Mouse (Mus musculus): ENCODE results near the gene Mmrn1.

The Mmrn1 gene

GRCm38 (mm10) chr6:60924676-60925075, at the start of gene Mmrn1:
Gene Mmrn1, plus strand, starts transcription at chr6:60924976.
- in situ Hi-C loops (cut with MboI; ENCODE audit: low pct_unique_long_range_greater_than_20kb in 1 of 2, low sequenced_read_pairs in 2 of 2, unreplicated experiment in 1 of 2) = loop anchor here in 1 of 2 experiments (25.0 kb wide), 2 partner anchors 237 to 362 kb away; no protein-coding TSS in a partner anchor

- in situ Hi-C loops (cut with MboI; ENCODE audit: low pct_unique_long_range_greater_than_20kb in 1 of 2, low sequenced_read_pairs in 2 of 2, unreplicated experiment in 1 of 2) = no loop called here
These were observed 44.4 kb upstream of the Mmrn1 start for GRCm38 (mm10) chr6:60880362-60880761.

GRCm38 (mm10) chr6:60881534-60881933, 43.2 kb upstream of the Mmrn1 start:
- in situ Hi-C loops (cut with MboI; ENCODE audit: low pct_unique_long_range_greater_than_20kb in 1 of 2, low sequenced_read_pairs in 2 of 2, unreplicated experiment in 1 of 2) = no loop called here

GRCm38 (mm10) chr6:60907272-60907671, 17.5 kb upstream of the Mmrn1 start:
- in situ Hi-C loops (cut with MboI; ENCODE audit: low pct_unique_long_range_greater_than_20kb in 1 of 2, low sequenced_read_pairs in 2 of 2, unreplicated experiment in 1 of 2) = no loop called here

GRCm38 (mm10) chr6:60931364-60931763, 6.6 kb downstream of the Mmrn1 start:
- in situ Hi-C loops (cut with MboI; ENCODE audit: low pct_unique_long_range_greater_than_20kb in 1 of 2, low sequenced_read_pairs in 2 of 2, unreplicated experiment in 1 of 2) = loop anchor here in 1 of 2 experiments (25.0 kb wide), 2 partner anchors 244 to 369 kb away; no protein-coding TSS in a partner anchor

GRCm38 (mm10) chr6:60934835-60935234, 10.1 kb downstream of the Mmrn1 start:
- in situ Hi-C loops (cut with MboI; ENCODE audit: low pct_unique_long_range_greater_than_20kb in 1 of 2, low sequenced_read_pairs in 2 of 2, unreplicated experiment in 1 of 2) = loop anchor here in 1 of 2 experiments (25.0 kb wide), 2 partner anchors 248 to 373 kb away; no protein-coding TSS in a partner anchor

- in situ Hi-C loops (cut with MboI; ENCODE audit: low pct_unique_long_range_greater_than_20kb in 1 of 2, low sequenced_read_pairs in 2 of 2, unreplicated experiment in 1 of 2) = loop anchor here in 1 of 2 experiments (25.0 kb wide), 2 partner anchors 248 to 373 kb away; no protein-coding TSS in a partner anchor
These were observed 10.8 kb downstream of the Mmrn1 start for GRCm38 (mm10) chr6:60935448-60936130.

GRCm38 (mm10) chr6:60944178-60944577, 19.4 kb downstream of the Mmrn1 start:
- in situ Hi-C loops (cut with MboI; ENCODE audit: low pct_unique_long_range_greater_than_20kb in 1 of 2, low sequenced_read_pairs in 2 of 2, unreplicated experiment in 1 of 2) = loop anchor here in 1 of 2 experiments (25.0 kb wide), 2 partner anchors 257 to 382 kb away; no protein-coding TSS in a partner anchor

GRCm38 (mm10) chr6:60944621-60945020, 19.8 kb downstream of the Mmrn1 start:
- in situ Hi-C loops (cut with MboI; ENCODE audit: low pct_unique_long_range_greater_than_20kb in 1 of 2, low sequenced_read_pairs in 2 of 2, unreplicated experiment in 1 of 2) = loop anchor here in 1 of 2 experiments (25.0 kb wide), 2 partner anchors 257 to 382 kb away; no protein-coding TSS in a partner anchor

GRCm38 (mm10) chr6:60950415-60950814, 25.6 kb downstream of the Mmrn1 start:
- in situ Hi-C loops (cut with MboI; ENCODE audit: low pct_unique_long_range_greater_than_20kb in 1 of 2, low sequenced_read_pairs in 2 of 2, unreplicated experiment in 1 of 2) = no loop called here

GRCm38 (mm10) chr6:60961285-60961684, 36.5 kb downstream of the Mmrn1 start:
- in situ Hi-C loops (cut with MboI; ENCODE audit: low pct_unique_long_range_greater_than_20kb in 1 of 2, low sequenced_read_pairs in 2 of 2, unreplicated experiment in 1 of 2) = no loop called here

GRCm38 (mm10) chr6:60961838-60962237, 37.1 kb downstream of the Mmrn1 start:
- in situ Hi-C loops (cut with MboI; ENCODE audit: low pct_unique_long_range_greater_than_20kb in 1 of 2, low sequenced_read_pairs in 2 of 2, unreplicated experiment in 1 of 2) = no loop called here

GRCm38 (mm10) chr6:60962668-60963067, 37.9 kb downstream of the Mmrn1 start:
- in situ Hi-C loops (cut with MboI; ENCODE audit: low pct_unique_long_range_greater_than_20kb in 1 of 2, low sequenced_read_pairs in 2 of 2, unreplicated experiment in 1 of 2) = no loop called here

GRCm38 (mm10) chr6:60963726-60964125, 39.0 kb downstream of the Mmrn1 start:
- in situ Hi-C loops (cut with MboI; ENCODE audit: low pct_unique_long_range_greater_than_20kb in 1 of 2, low sequenced_read_pairs in 2 of 2, unreplicated experiment in 1 of 2) = no loop called here

GRCm38 (mm10) chr6:60966931-60967330, 42.2 kb downstream of the Mmrn1 start:
- in situ Hi-C loops (cut with MboI; ENCODE audit: low pct_unique_long_range_greater_than_20kb in 1 of 2, low sequenced_read_pairs in 2 of 2, unreplicated experiment in 1 of 2) = no loop called here

- in situ Hi-C loops (cut with MboI; ENCODE audit: low pct_unique_long_range_greater_than_20kb in 1 of 2, low sequenced_read_pairs in 2 of 2, unreplicated experiment in 1 of 2) = no loop called here
These were observed 44.6 kb downstream of the Mmrn1 start for GRCm38 (mm10) chr6:60969407-60969806.

GRCm38 (mm10) chr6:60970811-60971210, 46.0 kb downstream of the Mmrn1 start:
- in situ Hi-C loops (cut with MboI; ENCODE audit: low pct_unique_long_range_greater_than_20kb in 1 of 2, low sequenced_read_pairs in 2 of 2, unreplicated experiment in 1 of 2) = no loop called here

- in situ Hi-C loops (cut with MboI; ENCODE audit: low pct_unique_long_range_greater_than_20kb in 1 of 2, low sequenced_read_pairs in 2 of 2, unreplicated experiment in 1 of 2) = no loop called here
These were observed 53.8 kb downstream of the Mmrn1 start for GRCm38 (mm10) chr6:60978610-60979009.

- in situ Hi-C loops (cut with MboI; ENCODE audit: low pct_unique_long_range_greater_than_20kb in 1 of 2, low sequenced_read_pairs in 2 of 2, unreplicated experiment in 1 of 2) = no loop called here
These were observed 54.3 kb downstream of the Mmrn1 start for GRCm38 (mm10) chr6:60979039-60979438.

- in situ Hi-C loops (cut with MboI; ENCODE audit: low pct_unique_long_range_greater_than_20kb in 1 of 2, low sequenced_read_pairs in 2 of 2, unreplicated experiment in 1 of 2) = loop anchor here (5.0 to 10.0 kb wide), 2 partner anchors 318 to 320 kb away; no protein-coding TSS in a partner anchor
These were observed 59.6 kb downstream of the Mmrn1 start for GRCm38 (mm10) chr6:60984360-60984759.
